Mouse (Mus musculus) lung, postnatal 0 days (tissue): Measurements from ENCODE around the gene Cd81. TPM values are rescaled to one million over a fixed set of nuclear protein-coding genes. Genes with fewer than 3 reads are reported as not detected.

Experiments
- ATAC-seq: fragments of 200-750 bp; cut with Nextera tagmentation; 2 replicates; pipeline ENCODE4 v1.8.0; 2017; ENCODE audit warnings: moderate library complexity
- DNase-seq: peaks from one replicate; pipeline ENCODE4 v3.0.0-alpha.2; 2016; ENCODE audit warnings: low spot score
- H3K27ac ChIP-seq: fragments of 300-500 bp; sonication (generic); 2 replicates; pipeline ENCODE4 v1.5.1; 2014; ENCODE audit warnings: antibody characterized with exemption, mild to moderate bottlenecking, low read length, mixed read lengths
- H3K27me3 ChIP-seq: fragments of 300-500 bp; sonication (generic); replicated peaks from 2 replicates; pipeline ENCODE4 v1.6.1; 2014; ENCODE audit warnings: low read length, mixed read lengths; ENCODE audit not compliant: insufficient read depth
- H3K36me3 ChIP-seq: fragments of 300-500 bp; sonication (generic); 2 replicates; pipeline ENCODE4 v1.6.1; 2014; ENCODE audit warnings: low read length, mixed read lengths; ENCODE audit not compliant: insufficient read depth
- H3K4me1 ChIP-seq: fragments of 300-500 bp; sonication (generic); 2 replicates; pipeline ENCODE4 v1.6.1; 2014; ENCODE audit warnings: antibody characterized with exemption, low read depth, low read length, mixed read lengths; ENCODE audit not compliant: insufficient read depth
- H3K4me2 ChIP-seq: fragments of 300-500 bp; sonication (generic); replicated peaks from 2 replicates; pipeline ENCODE4 v1.6.1; 2014; ENCODE audit warnings: low read depth, mild to moderate bottlenecking, low read length, moderate library complexity, mixed read lengths
- H3K4me3 ChIP-seq: fragments of 300-500 bp; sonication (generic); 2 replicates; pipeline ENCODE4 v1.5.1; 2014; ENCODE audit warnings: low read depth, low read length
- H3K9ac ChIP-seq: fragments of 300-500 bp; sonication (generic); replicated peaks from 2 replicates; pipeline ENCODE4 v1.6.1; 2014; ENCODE audit warnings: low read depth, mild to moderate bottlenecking
- H3K9me3 ChIP-seq: fragments of 300-500 bp; sonication (generic); 2 replicates; pipeline ENCODE4 v1.6.1; 2016; ENCODE audit warnings: low read length, mixed read lengths
- CTCF ChIP-seq: IDR thresholded peaks from 2 replicates; pipeline ENCODE4 v1.5.1; 2016; ENCODE audit warnings: antibody characterized with exemption, mild to moderate bottlenecking
- EP300 ChIP-seq: IDR thresholded peaks from 2 replicates; pipeline ENCODE4 v1.6.1; 2016; ENCODE audit warnings: antibody characterized with exemption, mild to moderate bottlenecking, control low read depth
- WGBS: fragments of 180-500 bp; shearing (Covaris S2); extraction: QIAGEN DNeasy Blood & Tissue Kit; methylation state at CpG from one replicate; pipeline ENCODE4 v1.1.7; 2014; 5-methylcytosine and 5-hydroxymethylcytosine counted together
- polyA plus RNA-seq: library from polyadenylated mRNA; unstranded; fragments of >200 nt; fragmentation: Nextera tagmentation; extraction: Ambion mirVana; gene quantifications from 2 replicates; pipeline ENCODE4 v1.2.1, GENCODE M21; 2015

Gene Cd81
- polyA plus RNA-seq, 1 experiment from 2014 or later: 747 TPM

DNA sequence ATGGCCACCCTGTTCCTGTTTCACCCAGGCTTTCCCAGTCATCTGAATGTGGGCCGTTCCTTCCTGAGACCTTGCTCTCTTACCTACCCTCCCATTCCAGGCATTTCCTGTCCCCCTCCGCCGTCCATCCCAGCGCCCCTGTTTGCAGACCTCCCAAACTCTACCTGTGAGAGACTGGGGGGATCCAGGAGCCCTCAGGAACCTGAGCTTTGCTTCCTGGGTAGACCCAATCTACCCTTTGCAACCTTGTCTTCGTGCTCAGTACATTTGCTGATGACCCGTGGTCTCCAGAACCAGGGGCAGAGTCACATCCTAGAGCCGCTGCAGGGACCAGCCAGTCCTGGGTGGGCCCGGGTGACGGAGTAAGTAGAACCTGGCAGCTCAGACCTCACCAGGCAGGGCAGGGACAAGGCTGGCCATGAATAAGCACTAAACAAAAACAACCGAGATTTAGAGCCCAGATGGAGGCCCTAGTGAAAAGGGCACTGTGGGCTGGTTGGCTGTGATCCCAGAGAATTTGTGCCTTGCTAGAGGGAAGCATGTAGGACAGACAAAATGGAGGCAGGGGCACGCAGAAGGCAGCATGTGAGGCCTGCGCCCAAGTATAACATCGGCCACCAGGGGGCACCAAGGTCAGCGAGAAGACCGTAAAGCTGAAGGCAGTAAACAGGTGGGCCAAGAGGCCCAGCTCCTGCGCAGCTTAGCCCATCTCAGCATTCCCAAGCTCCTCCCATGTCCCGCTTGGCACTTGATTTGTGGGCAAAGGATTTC is 44.8 kb upstream of the Cd81 start:
- TF ChIP-seq EP300 (no peak), CTCF (peak; percentile 97)
- H3K9me3 ChIP-seq: no peaks in the 10 kb centered on the region
- H3K9ac ChIP-seq: no peak overlapping the region
- peak overlapping the region; percentile 91 for H3K27ac ChIP-seq
- H3K4me1 ChIP-seq: peaks cover 26% of the 10 kb centered on the region; the same call in 1 of the 2 replicates
- peak overlapping the region; percentile 25 for H3K4me2 ChIP-seq
- peak; percentile 95 for DNase-seq
- H3K4me3 ChIP-seq: no peak overlapping the region
- WGBS: 39% methylated on average over 17 of the region's 17 CpGs
- peak; percentile 82 for ATAC-seq
- no peaks in the 10 kb centered on the region for H3K27me3 ChIP-seq
- H3K36me3 ChIP-seq: no peaks in the 10 kb centered on the region

DNA sequence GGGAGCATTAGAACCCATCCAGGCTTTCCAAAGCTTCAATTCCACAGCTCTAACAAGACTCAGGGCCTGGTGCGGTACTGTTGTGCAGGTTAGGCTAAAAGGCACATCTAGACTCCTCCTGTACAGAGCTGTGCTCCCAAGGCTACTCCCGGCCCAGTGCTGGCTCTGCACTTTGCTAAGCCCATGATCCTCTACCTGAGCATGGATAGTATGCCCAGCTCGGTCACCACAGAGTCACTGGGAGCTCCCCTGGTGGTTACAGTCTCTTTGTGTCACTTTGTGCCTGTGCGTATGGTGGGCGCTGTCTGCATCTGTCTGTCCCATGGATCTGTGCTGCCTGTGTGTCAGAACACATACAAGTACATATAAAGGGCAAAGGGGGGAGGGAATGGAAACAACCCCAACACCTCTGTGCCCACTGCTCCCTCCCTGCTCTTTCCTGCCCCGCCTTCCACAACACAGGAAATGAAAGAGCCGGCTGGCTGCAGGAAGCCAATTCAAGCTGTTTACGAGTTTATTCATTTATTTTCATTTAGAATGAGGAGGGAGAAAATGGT is 44.1 kb upstream of the Cd81 start:
- no peaks in the 10 kb centered on the region for H3K36me3 ChIP-seq
- WGBS: 21% methylated on average over 8 of the region's 8 CpGs
- peak; percentile 91 for DNase-seq

DNA sequence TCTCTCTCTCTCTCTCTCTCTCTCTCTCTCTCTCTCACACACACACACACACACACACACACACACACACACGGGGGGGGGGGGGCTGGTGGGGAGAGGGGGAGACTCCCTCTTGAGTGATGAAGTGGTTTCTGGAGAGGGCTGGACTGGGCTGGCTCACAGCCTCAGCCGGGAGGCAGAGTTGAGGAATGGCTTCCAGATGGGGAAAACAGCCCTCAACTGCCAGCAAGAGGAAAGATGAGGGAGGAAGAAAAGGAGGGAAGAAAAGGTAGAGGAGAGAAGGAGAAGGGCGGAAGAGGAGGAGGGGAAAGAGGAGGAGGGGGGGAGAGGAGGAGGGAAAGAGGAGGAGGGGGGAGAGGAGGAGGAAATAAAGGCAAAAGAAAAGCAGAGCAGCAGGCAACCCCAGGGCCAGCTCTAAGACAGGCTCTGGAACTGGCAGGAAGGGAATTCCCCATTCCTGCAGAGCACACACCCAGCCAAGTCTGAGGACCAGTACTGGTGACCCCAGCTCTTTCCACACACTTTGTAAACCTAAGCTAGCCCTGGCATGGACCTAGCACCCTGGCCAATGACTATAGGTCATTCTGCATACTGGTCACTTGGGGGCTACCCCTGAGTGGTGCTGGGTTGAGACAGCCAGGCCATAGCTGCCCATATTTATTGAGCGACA is 43.4 kb upstream of the Cd81 start:
- H3K9ac ChIP-seq: no peak overlapping the region
- no peak overlapping the region for H3K4me3 ChIP-seq
- TF ChIP-seq EP300 (no peak; the same call in 1 of the 2 replicates), CTCF (peak; percentile 44)
- H3K36me3 ChIP-seq: no peaks in the 10 kb centered on the region
- no peaks in the 10 kb centered on the region for H3K27me3 ChIP-seq
- ATAC-seq (peak; percentile 66), DNase-seq (peak; percentile 85)
- H3K4me1 ChIP-seq: peaks cover 35% of the 10 kb centered on the region; the same call in 1 of the 2 replicates
- 27% methylated on average over 3 of the region's 4 CpGs for WGBS
- peak overlapping the region; percentile 91 for H3K27ac ChIP-seq
- H3K9me3 ChIP-seq: no peaks in the 10 kb centered on the region
- H3K4me2 ChIP-seq: peak overlapping the region; percentile 25

More for the DNA sequence above, 44.1 kb upstream of the Cd81 start:
- H3K9me3 ChIP-seq: no peaks in the 10 kb centered on the region
- peak overlapping the region; percentile 25 for H3K4me2 ChIP-seq
- TF ChIP-seq CTCF (peak; percentile 40), EP300 (peak; percentile 40; the same call in 1 of the 2 replicates)
- H3K4me3 ChIP-seq: no peak overlapping the region
- peak overlapping the region; percentile 91 for H3K27ac ChIP-seq
- peaks cover 28% of the 10 kb centered on the region; the same call in 1 of the 2 replicates for H3K4me1 ChIP-seq
- ATAC-seq: peak; percentile 81
- no peak overlapping the region for H3K9ac ChIP-seq
- no peaks in the 10 kb centered on the region for H3K27me3 ChIP-seq

GRCm38 (mm10) chr7:143009996-143010395 is 42.5 kb upstream of the Cd81 start:
- no peak overlapping the region for H3K4me2 ChIP-seq
- DNase-seq (no peak), ATAC-seq (no peak)
- H3K27me3 ChIP-seq: no peaks in the 10 kb centered on the region
- H3K27ac ChIP-seq: peak overlapping the region; percentile 91; the same call in 1 of the 2 replicates
- H3K9ac ChIP-seq: no peak overlapping the region
- TF ChIP-seq EP300 (no peak), CTCF (no peak)
- no peaks in the 10 kb centered on the region for H3K36me3 ChIP-seq
- WGBS: 65% methylated on average over 4 of the region's 4 CpGs
- peaks cover 35% of the 10 kb centered on the region; the same call in 1 of the 2 replicates for H3K4me1 ChIP-seq
- no peaks in the 10 kb centered on the region for H3K9me3 ChIP-seq
- H3K4me3 ChIP-seq: no peak overlapping the region

GRCm38 (mm10) chr7:143011226-143011625 is 41.3 kb upstream of the Cd81 start:
- Histone ChIP-seq H3K9me3 (no peaks in the 10 kb centered on the region), H3K4me1 (peaks cover 39% of the 10 kb centered on the region; the same call in 1 of the 2 replicates), H3K9ac (no peak overlapping the region), H3K27ac (no peak overlapping the region), H3K4me3 (no peak overlapping the region), H3K36me3 (no peaks in the 10 kb centered on the region), H3K4me2 (no peak overlapping the region), H3K27me3 (no peaks in the 10 kb centered on the region)
- WGBS: 75% methylated on average over 1 of the region's 1 CpGs
- ATAC-seq (no peak), DNase-seq (no peak)
- TF ChIP-seq CTCF (no peak), EP300 (no peak)

GRCm38 (mm10) chr7:143012230-143012875 is 40.2 kb upstream of the Cd81 start:
- DNase-seq: no peak

More at GRCm38 (mm10) chr7:143012230-143012875, 40.2 kb upstream of the Cd81 start:
- Histone ChIP-seq H3K36me3 (no peaks in the 10 kb centered on the region), H3K4me3 (no peak overlapping the region), H3K4me1 (peaks cover 37% of the 10 kb centered on the region), H3K4me2 (no peak overlapping the region), H3K27me3 (no peaks in the 10 kb centered on the region), H3K9me3 (no peaks in the 10 kb centered on the region), H3K9ac (no peak overlapping the region), H3K27ac (no peak overlapping the region)
- 37% methylated on average over 5 of the region's 5 CpGs for WGBS
- no peak for ATAC-seq
- TF ChIP-seq CTCF (no peak), EP300 (no peak)
